Mouse (Mus musculus) limb, embryonic 13.5 days (tissue): ENCODE measurements around the gene Zp2. TPM values are rescaled to one million over a fixed set of nuclear protein-coding genes. Genes with fewer than 3 reads are reported as not detected.

Experiments
- ATAC-seq: fragments of 200-750 bp; cut with Nextera tagmentation; 2 replicates; pipeline ENCODE4 v1.8.0; 2017; ENCODE audit warnings: low read depth, moderate number of reproducible peaks, moderate TSS enrichment; ENCODE audit not compliant: low FRiP score
- H3K27ac ChIP-seq: fragments of 300-500 bp; sonication (generic); 2 replicates; pipeline ENCODE4 v1.5.1; 2015; ENCODE audit warnings: inconsistent platforms, mild to moderate bottlenecking, moderate library complexity
- H3K27me3 ChIP-seq: fragments of 300-500 bp; sonication (generic); 2 replicates; pipeline ENCODE4 v1.6.1; 2015; ENCODE audit warnings: mild to moderate bottlenecking, inconsistent platforms
- H3K36me3 ChIP-seq: fragments of 300-500 bp; sonication (generic); 2 replicates; pipeline ENCODE4 v1.6.1; 2015; ENCODE audit warnings: inconsistent platforms, mild to moderate bottlenecking, moderate library complexity
- H3K4me1 ChIP-seq: fragments of 300-500 bp; sonication (generic); 2 replicates; pipeline ENCODE4 v1.6.1; 2015; ENCODE audit warnings: inconsistent platforms
- H3K4me2 ChIP-seq: fragments of 300-500 bp; sonication (generic); replicated peaks from 2 replicates; pipeline ENCODE4 v1.6.1; 2015; ENCODE audit warnings: inconsistent platforms, mild to moderate bottlenecking, moderate library complexity
- H3K4me3 ChIP-seq: fragments of 300-500 bp; sonication (generic); 2 replicates; pipeline ENCODE4 v1.5.1; 2015; ENCODE audit warnings: moderate library complexity, mild to moderate bottlenecking, inconsistent platforms
- H3K9ac ChIP-seq: fragments of 300-500 bp; sonication (generic); 2 replicates; pipeline ENCODE4 v1.6.1; 2015; ENCODE audit warnings: mild to moderate bottlenecking, inconsistent platforms
- H3K9me3 ChIP-seq: fragments of 300-500 bp; sonication (generic); 2 replicates; pipeline ENCODE4 v1.6.1; 2016; ENCODE audit warnings: inconsistent platforms
- WGBS: fragments of 180-500 bp; shearing (Covaris S2); methylation state at CpG from one replicate; pipeline ENCODE4 v1.1.7; 2015; 5-methylcytosine and 5-hydroxymethylcytosine counted together
- polyA plus RNA-seq: library from polyadenylated mRNA; unstranded; fragments of >200 nt; fragmentation: Nextera tagmentation; extraction: Ambion mirVana; gene quantifications from 2 replicates; pipeline ENCODE4 v1.2.1, GENCODE M21; 2015

The Zp2 gene
- polyA plus RNA-seq, 1 experiment from 2014 or later: 0.06 TPM

GRCm38 (mm10) chr7:120173603-120174244 is 28.6 kb upstream of the Zp2 start, which contains the start of gene Anks4b:
TSS of gene Anks4b (plus strand) at chr7:120173858.
- Histone ChIP-seq H3K27ac (no peak within 1 kb of the TSS), H3K4me2 (no peak within 1 kb of the TSS), H3K4me3 (no peak within 1 kb of the TSS), H3K36me3 (no peaks in the 10 kb centered on the region), H3K27me3 (no peaks in the 10 kb centered on the region), H3K4me1 (no peaks in the 10 kb centered on the region), H3K9ac (no peak within 1 kb of the TSS), H3K9me3 (no peaks in the 10 kb centered on the region)
- 86% methylated on average over 10 of the region's 10 CpGs for WGBS
- ATAC-seq: no peak

DNA sequence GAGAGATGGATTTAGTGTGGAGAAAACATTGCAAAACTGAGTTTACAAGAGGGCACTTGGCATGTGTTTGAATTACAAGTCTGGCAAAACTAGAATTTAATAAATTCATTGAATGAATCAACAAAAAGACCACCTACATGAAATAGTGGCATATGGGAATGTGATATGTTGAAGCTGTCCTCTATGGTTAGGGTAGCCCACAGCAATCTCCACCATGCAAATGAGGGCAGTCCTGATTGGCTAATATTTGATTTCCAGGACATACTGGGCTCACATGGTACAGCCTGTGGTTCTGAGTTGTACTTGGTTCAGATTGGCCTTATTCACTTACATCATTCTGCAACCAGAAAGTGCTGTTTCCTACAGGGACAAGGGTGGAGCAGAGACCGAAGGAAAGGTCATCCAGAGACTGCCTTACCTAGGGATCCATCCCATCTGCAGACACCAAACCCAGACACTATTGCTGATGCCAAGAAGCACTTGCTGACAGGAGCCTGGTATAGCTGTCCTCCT is 27.2 kb upstream of the Zp2 start:
- H3K27me3 ChIP-seq: no peaks in the 10 kb centered on the region
- 95% methylated on average over 1 of the region's 1 CpGs for WGBS
- no peak overlapping the region for H3K9ac ChIP-seq

DNA sequence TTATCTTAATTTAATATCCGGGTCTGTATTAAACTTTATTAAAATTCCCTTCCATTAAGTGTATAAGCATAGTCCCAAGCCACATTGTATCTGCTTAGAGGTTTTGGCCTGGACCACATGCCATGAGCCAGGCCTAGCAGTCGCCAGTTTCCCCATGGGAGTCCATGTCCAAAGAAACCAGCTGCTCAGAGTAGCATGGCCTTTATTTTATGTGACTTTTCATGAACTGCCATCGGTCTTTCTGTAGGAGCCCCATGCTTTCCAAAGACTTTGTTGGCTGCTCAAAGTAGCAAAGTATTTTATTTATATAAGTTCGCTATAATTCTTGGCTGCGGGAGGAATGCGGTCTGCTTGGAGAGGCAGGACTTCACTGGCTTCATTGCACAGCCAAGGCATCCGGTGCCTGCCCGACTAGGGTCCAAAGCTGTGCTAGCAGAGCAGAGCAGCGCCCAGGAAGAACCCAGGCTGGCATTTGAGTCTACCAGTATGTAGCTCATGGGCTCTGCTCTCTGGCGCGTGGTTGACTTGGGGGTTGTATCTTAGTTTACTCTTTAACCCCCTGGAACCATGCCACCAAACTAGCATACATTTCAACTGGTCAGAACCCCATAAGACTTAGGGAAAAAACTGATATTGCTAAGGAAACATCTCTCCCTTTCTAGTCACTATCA is 18.6 kb upstream of the Zp2 start:
- Histone ChIP-seq H3K4me3 (no peak overlapping the region), H3K27me3 (no peaks in the 10 kb centered on the region), H3K9me3 (no peaks in the 10 kb centered on the region), H3K36me3 (no peaks in the 10 kb centered on the region), H3K4me1 (no peaks in the 10 kb centered on the region), H3K4me2 (no peak overlapping the region), H3K9ac (no peak overlapping the region), H3K27ac (no peak overlapping the region)
- WGBS: 79% methylated on average over 11 of the region's 11 CpGs
- ATAC-seq: no peak

More for the DNA sequence above, 27.2 kb upstream of the Zp2 start:
- H3K4me3 ChIP-seq: no peak overlapping the region
- ATAC-seq: no peak
- no peak overlapping the region for H3K4me2 ChIP-seq
- H3K36me3 ChIP-seq: no peaks in the 10 kb centered on the region
- no peak overlapping the region for H3K27ac ChIP-seq
- no peaks in the 10 kb centered on the region for H3K9me3 ChIP-seq
- no peaks in the 10 kb centered on the region for H3K4me1 ChIP-seq

- ATAC-seq: no peak
- H3K27ac ChIP-seq: no peak overlapping the region
- 21% methylated on average over 4 of the region's 4 CpGs for WGBS
Observed at GRCm38 (mm10) chr7:120158121-120158613, 13.1 kb upstream of the Zp2 start.

GRCm38 (mm10) chr7:120157575-120158061 is 12.5 kb upstream of the Zp2 start:
- Histone ChIP-seq H3K4me2 (no peak overlapping the region), H3K4me1 (peaks cover 16% of the 10 kb centered on the region), H3K36me3 (no peaks in the 10 kb centered on the region), H3K4me3 (no peak overlapping the region), H3K9ac (no peak overlapping the region), H3K9me3 (no peaks in the 10 kb centered on the region), H3K27me3 (no peaks in the 10 kb centered on the region), H3K27ac (no peak overlapping the region)
- ATAC-seq: no peak
- 24% methylated on average over 5 of the region's 5 CpGs for WGBS

More at GRCm38 (mm10) chr7:120158121-120158613, 13.1 kb upstream of the Zp2 start:
- H3K4me1 ChIP-seq: peaks cover 16% of the 10 kb centered on the region
- no peaks in the 10 kb centered on the region for H3K27me3 ChIP-seq
- no peaks in the 10 kb centered on the region for H3K36me3 ChIP-seq
- H3K9me3 ChIP-seq: no peaks in the 10 kb centered on the region
- no peak overlapping the region for H3K4me2 ChIP-seq
- no peak overlapping the region for H3K9ac ChIP-seq
- H3K4me3 ChIP-seq: no peak overlapping the region

- H3K4me1 ChIP-seq: peaks cover 16% of the 10 kb centered on the region
- H3K4me2 ChIP-seq: no peak overlapping the region
- H3K27me3 ChIP-seq: no peaks in the 10 kb centered on the region
- no peak overlapping the region for H3K27ac ChIP-seq
- ATAC-seq: no peak
- H3K4me3 ChIP-seq: no peak overlapping the region
- WGBS: 10% methylated on average over 2 of the region's 2 CpGs
- H3K36me3 ChIP-seq: no peaks in the 10 kb centered on the region
- H3K9me3 ChIP-seq: no peaks in the 10 kb centered on the region
- H3K9ac ChIP-seq: no peak overlapping the region
Observed at GRCm38 (mm10) chr7:120156841-120157409, 11.8 kb upstream of the Zp2 start.

GRCm38 (mm10) chr7:120150898-120151297 is 5.8 kb upstream of the Zp2 start:
- 90% methylated on average over 2 of the region's 2 CpGs for WGBS
- H3K9ac ChIP-seq: no peak overlapping the region
- no peak overlapping the region for H3K27ac ChIP-seq
- no peaks in the 10 kb centered on the region for H3K27me3 ChIP-seq
- H3K4me1 ChIP-seq: no peaks in the 10 kb centered on the region
- no peaks in the 10 kb centered on the region for H3K9me3 ChIP-seq
- ATAC-seq: no peak
- H3K36me3 ChIP-seq: no peaks in the 10 kb centered on the region
- no peak overlapping the region for H3K4me3 ChIP-seq
- no peak overlapping the region for H3K4me2 ChIP-seq

DNA sequence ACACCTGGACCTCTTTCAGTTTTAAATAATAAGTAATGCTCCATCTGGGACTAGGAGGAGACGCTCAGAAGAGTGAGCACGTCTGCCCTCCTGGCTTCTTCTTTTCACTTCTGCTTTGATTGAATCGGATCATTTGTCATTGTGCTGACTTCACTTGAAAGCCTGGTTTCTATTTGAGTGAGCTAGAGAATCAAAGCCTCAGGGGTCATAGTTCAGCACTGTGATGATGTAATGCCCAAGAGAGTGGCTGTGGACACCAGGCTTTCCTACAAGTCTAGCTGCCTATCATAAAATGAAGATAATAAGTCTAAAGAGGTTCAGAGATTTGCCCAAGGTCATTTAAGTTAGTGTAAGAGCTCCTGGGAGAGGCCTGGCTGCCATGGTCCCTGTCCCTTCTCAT is 5.2 kb upstream of the Zp2 start:
- H3K9me3 ChIP-seq: no peaks in the 10 kb centered on the region
- no peak overlapping the region for H3K27ac ChIP-seq
- WGBS: 18% methylated on average over 3 of the region's 3 CpGs
- ATAC-seq: no peak
- H3K4me3 ChIP-seq: no peak overlapping the region
- H3K27me3 ChIP-seq: no peaks in the 10 kb centered on the region
- H3K36me3 ChIP-seq: no peaks in the 10 kb centered on the region
- H3K4me1 ChIP-seq: no peaks in the 10 kb centered on the region
- no peak overlapping the region for H3K4me2 ChIP-seq
- H3K9ac ChIP-seq: no peak overlapping the region

DNA sequence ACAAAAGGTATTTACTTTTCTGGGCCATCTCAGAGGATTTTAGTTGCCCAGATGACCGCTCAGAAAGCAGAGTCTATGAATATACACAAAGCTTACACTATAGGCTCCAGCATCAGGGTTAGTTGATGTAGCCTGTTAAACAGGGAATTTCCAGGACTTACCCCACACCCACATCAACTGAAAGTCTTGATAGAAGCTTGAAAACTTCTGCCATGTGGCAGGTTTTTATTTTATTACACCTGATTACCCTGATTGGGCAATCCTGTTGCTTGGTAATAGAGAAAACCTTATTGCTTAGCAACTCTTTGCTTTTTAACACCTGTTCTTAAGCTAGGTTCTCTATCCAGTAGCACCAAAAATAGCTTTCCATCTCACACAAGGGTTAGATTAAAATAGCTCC is 2.3 kb downstream of the Zp2 start:
- no peak for ATAC-seq
- H3K36me3 ChIP-seq: no peaks in the 10 kb centered on the region
- no peak overlapping the region for H3K4me3 ChIP-seq
- WGBS: 78% methylated on average over 1 of the region's 1 CpGs
- H3K9ac ChIP-seq: no peak overlapping the region
- no peaks in the 10 kb centered on the region for H3K4me1 ChIP-seq
- no peak overlapping the region for H3K4me2 ChIP-seq
- H3K27me3 ChIP-seq: no peaks in the 10 kb centered on the region; the same call in 1 of the 2 replicates
- no peak overlapping the region for H3K27ac ChIP-seq
- H3K9me3 ChIP-seq: no peaks in the 10 kb centered on the region

- WGBS: 72% methylated on average over 4 of the region's 4 CpGs
- Histone ChIP-seq H3K27ac (no peak overlapping the region), H3K9me3 (no peaks in the 10 kb centered on the region), H3K4me3 (no peak overlapping the region), H3K9ac (no peak overlapping the region), H3K4me1 (peaks cover 31% of the 10 kb centered on the region), H3K27me3 (no peaks in the 10 kb centered on the region), H3K4me2 (no peak overlapping the region), H3K36me3 (no peaks in the 10 kb centered on the region)
- no peak for ATAC-seq
Observed at GRCm38 (mm10) chr7:120128951-120129350, 16.1 kb downstream of the Zp2 start.

DNA sequence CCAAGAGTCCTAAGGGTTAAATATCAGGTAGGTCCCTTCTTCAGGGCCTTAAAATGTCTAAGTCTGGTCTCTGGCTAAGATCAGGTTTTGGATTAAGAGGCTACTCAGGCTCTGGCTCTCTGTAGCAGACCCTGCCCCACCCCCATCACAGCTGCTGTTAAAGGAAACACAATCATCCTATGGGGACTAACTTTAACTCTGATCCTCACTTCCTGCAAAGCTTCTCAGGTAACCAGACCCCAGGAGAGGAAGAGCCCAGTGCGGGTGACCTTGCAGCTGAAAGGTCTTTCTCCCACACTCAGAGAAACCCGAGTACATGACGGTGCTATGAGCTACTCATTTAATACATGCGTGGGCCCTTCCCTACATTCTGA is 17.4 kb downstream of the Zp2 start:
- H3K27ac ChIP-seq: peak overlapping the region; percentile 16
- 8% methylated on average over 4 of the region's 4 CpGs for WGBS

More for the DNA sequence above, 17.4 kb downstream of the Zp2 start:
- Histone ChIP-seq H3K4me3 (no peak overlapping the region), H3K4me1 (peaks cover 31% of the 10 kb centered on the region), H3K36me3 (no peaks in the 10 kb centered on the region), H3K9me3 (no peaks in the 10 kb centered on the region), H3K9ac (no peak overlapping the region), H3K27me3 (no peaks in the 10 kb centered on the region), H3K4me2 (0 out of 2 replicates have a peak overlapping the region, but pooled peaks have one; percentile 12)
- peak; percentile 87 for ATAC-seq
